Mouse (Mus musculus) midbrain, embryonic 12.5 days (tissue): ENCODE data around the gene Gpr62. TPM values are rescaled to one million over a fixed set of nuclear protein-coding genes. Genes with fewer than 3 reads are reported as not detected.

Experiments used
- polyA plus RNA-seq: library from polyadenylated mRNA; unstranded; fragments of >200 nt; fragmentation: Nextera tagmentation; extraction: Ambion mirVana; gene quantifications from 2 replicates; pipeline ENCODE4 v1.2.1, GENCODE M21; 2016

The Gpr62 gene
- polyA plus RNA-seq, 1 experiment from 2014 or later = 0.71 TPM

Other genes starting within 250 kb of the Gpr62 start
- gene Tlr9, start 243.3 kb downstream of the Gpr62 start, polyA plus RNA-seq = not detected in 2 replicates
- 79.0 and 87.6 TPM in 2 replicates for gene Alas1, start 217.3 kb downstream of the Gpr62 start, polyA plus RNA-seq
- 21.0 and 23.2 TPM in 2 replicates for gene Poc1a, start 184.9 kb downstream of the Gpr62 start, polyA plus RNA-seq
- gene Dusp7, start 97.3 kb downstream of the Gpr62 start, polyA plus RNA-seq = 14.5 and 14.9 TPM in 2 replicates
- gene Rpl29, start 36.5 kb downstream of the Gpr62 start, polyA plus RNA-seq = 716 and 732 TPM in 2 replicates
- gene Acy1, start 27.6 kb downstream of the Gpr62 start, polyA plus RNA-seq = 30.1 and 30.5 TPM in 2 replicates
- gene Abhd14b, start 18.5 kb downstream of the Gpr62 start, polyA plus RNA-seq = 4.2 and 4.7 TPM in 2 replicates
- 34.1 and 36.5 TPM in 2 replicates for gene Abhd14a, start 18.3 kb downstream of the Gpr62 start, polyA plus RNA-seq
- gene Pcbp4, start 12.6 kb downstream of the Gpr62 start, polyA plus RNA-seq = 343 and 348 TPM in 2 replicates
- 47.1 and 51.4 TPM in 2 replicates for gene Rrp9, start 10.0 kb upstream of the Gpr62 start, polyA plus RNA-seq
- gene Parp3, start 11.0 kb upstream of the Gpr62 start, polyA plus RNA-seq = 1.0 and 1.8 TPM in 2 replicates
- not detected in 2 replicates for gene Iqcf1, start 34.0 kb upstream of the Gpr62 start, polyA plus RNA-seq
- gene Iqcf5, start 48.6 kb upstream of the Gpr62 start, polyA plus RNA-seq = not detected in 2 replicates
- not detected in 2 replicates for gene Iqcf3, start 95.7 kb upstream of the Gpr62 start, polyA plus RNA-seq
- gene Iqcf4, start 105.1 kb upstream of the Gpr62 start, polyA plus RNA-seq = not detected in 2 replicates
- not detected in 2 replicates for gene Iqcf6, start 160.6 kb upstream of the Gpr62 start, polyA plus RNA-seq
- 9.6 and 10.0 TPM in 2 replicates for gene Grm2, start 190.1 kb upstream of the Gpr62 start, polyA plus RNA-seq
- gene Tex264, start 220.0 kb upstream of the Gpr62 start, polyA plus RNA-seq = 26.3 and 30.3 TPM in 2 replicates